Mouse (Mus musculus) myocyte (in vitro differentiated cells): ENCODE measurements around the gene Chpf2. TPM values are rescaled to one million over a fixed set of nuclear protein-coding genes. Genes with fewer than 3 reads are reported as not detected.
A peak's percentile ranks its signal among the peaks of the same experiment; 100 is the strongest.

Experiments used
- H3K27me3 ChIP-seq: one replicate; pipeline ENCODE4 v1.6.1; 2011; ENCODE audit not compliant: control insufficient read depth, insufficient read depth, insufficient read length
- H3K36me3 ChIP-seq: one replicate; pipeline ENCODE4 v1.6.1; 2011; ENCODE audit not compliant: control insufficient read depth, insufficient read depth
- H3K4me2 ChIP-seq: one replicate; pipeline ENCODE4 v1.6.1; 2011; ENCODE audit warnings: low read depth, control low read depth
- H3K4me3 ChIP-seq: one replicate; pipeline ENCODE4 v1.5.1; 2011; ENCODE audit warnings: mild to moderate bottlenecking, control low read depth, moderate library complexity
- H3K79me2 ChIP-seq: one replicate; pipeline ENCODE4 v1.6.1; 2011; ENCODE audit not compliant: control insufficient read depth, insufficient read depth
- H3ac ChIP-seq: one replicate; pipeline ENCODE4 v1.6.1; 2011; ENCODE audit not compliant: control insufficient read depth, insufficient read length
- CEBPB ChIP-seq: IDR thresholded peaks from 2 replicates; pipeline ENCODE4 v1.6.1; 2011; ENCODE audit warnings: mild to moderate bottlenecking, moderate library complexity; ENCODE audit not compliant: poor library complexity, insufficient read depth, severe bottlenecking
- E2F4 ChIP-seq: IDR thresholded peaks from one replicate; pipeline ENCODE4 v1.6.1; 2011; ENCODE audit warnings: mild to moderate bottlenecking, control low read depth, moderate library complexity; ENCODE audit not compliant: insufficient read depth
- MAX ChIP-seq: IDR thresholded peaks from one replicate; pipeline ENCODE4 v1.6.1; 2011; ENCODE audit warnings: low read depth, mild to moderate bottlenecking, control low read depth
- MYOD1 ChIP-seq, 3 experiments: IDR thresholded peaks; one replicate each; pipeline ENCODE4 v1.6.1; 2011; ENCODE audit warnings: control low read depth in 2 of 3, low read depth in 2 of 3, mild to moderate bottlenecking in 2 of 3, moderate library complexity in 1 of 3; ENCODE audit not compliant: insufficient read length in 2 of 3, control insufficient read depth in 1 of 3
- MYOG ChIP-seq, 3 experiments: IDR thresholded peaks; one replicate each; pipeline ENCODE4 v1.6.1; 2011; ENCODE audit warnings: control low read depth in 2 of 3, low read depth in 2 of 3, mild to moderate bottlenecking in 2 of 3; ENCODE audit not compliant: insufficient read length in 2 of 3, control insufficient read depth in 1 of 3, insufficient read depth in 1 of 3
- POLR2A ChIP-seq: IDR thresholded peaks from one replicate; pipeline ENCODE4 v1.6.1; 2011; ENCODE audit warnings: low read depth, mild to moderate bottlenecking, control low read depth, moderate library complexity; ENCODE audit not compliant: insufficient read length
- POLR2AphosphoS2 ChIP-seq: IDR thresholded peaks from one replicate; pipeline ENCODE4 v1.6.1; 2011; ENCODE audit warnings: low read depth, control low read depth; ENCODE audit not compliant: insufficient read length
- REST ChIP-seq: IDR thresholded peaks from one replicate; pipeline ENCODE4 v1.6.1; 2011; ENCODE audit warnings: mild to moderate bottlenecking, control low read depth, moderate library complexity; ENCODE audit not compliant: insufficient read depth, insufficient read length
- SRF ChIP-seq: IDR thresholded peaks from one replicate; pipeline ENCODE4 v1.6.1; 2011; ENCODE audit warnings: low read depth; ENCODE audit not compliant: control insufficient read depth, insufficient read length
- TCF12 ChIP-seq: IDR thresholded peaks from one replicate; pipeline ENCODE4 v1.6.1; 2011; ENCODE audit warnings: mild to moderate bottlenecking, control low read depth; ENCODE audit not compliant: poor library complexity, insufficient read depth, severe bottlenecking
- TCF3 ChIP-seq: IDR thresholded peaks from one replicate; pipeline ENCODE4 v1.6.1; 2011; ENCODE audit warnings: low read depth, control low read depth; ENCODE audit not compliant: insufficient read length
- USF1 ChIP-seq: IDR thresholded peaks from one replicate; pipeline ENCODE4 v1.6.1; 2011; ENCODE audit warnings: low read depth, mild to moderate bottlenecking, control low read depth, moderate library complexity
- polyA plus RNA-seq: library from polyadenylated mRNA; unstranded; fragments of >200 nt; fragmentation: generic; extraction: Trizol; gene quantifications from one replicate; pipeline ENCODE4 v1.2.1, GENCODE M21; 2012; ENCODE audit warnings: missing spikeins

The Chpf2 gene
- polyA plus RNA-seq, 1 experiment: 39.5 TPM

DNA sequence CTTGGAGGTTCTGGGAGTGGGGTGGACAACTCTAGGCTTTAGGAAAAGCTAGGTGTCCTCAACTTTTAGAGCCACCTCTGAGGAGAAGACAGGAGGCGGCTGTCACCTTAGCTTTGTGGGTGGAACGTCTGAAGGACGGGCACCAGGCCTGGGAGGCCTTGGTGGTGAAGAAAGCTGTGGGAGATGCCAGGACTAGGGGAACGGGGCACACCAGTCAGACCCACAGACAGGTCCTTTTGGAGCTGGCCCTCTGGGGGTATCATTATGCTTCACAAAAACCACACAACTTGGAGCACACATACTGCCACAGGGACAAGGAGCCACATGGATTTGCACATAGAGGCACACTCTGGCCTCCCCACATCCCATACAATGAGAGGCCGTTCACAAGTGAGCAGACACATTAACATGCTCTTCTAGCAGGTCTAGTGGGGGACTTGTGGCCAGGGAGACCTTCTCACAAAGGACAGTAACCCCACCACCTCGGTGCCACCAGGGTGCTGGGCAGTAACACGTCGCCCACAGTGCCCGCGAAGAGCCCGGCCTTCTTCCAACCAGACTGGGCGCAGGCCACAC lies 17.6 kb downstream of the Chpf2 start:
- H3ac ChIP-seq: peak overlapping the region; percentile 80
- H3K36me3 ChIP-seq: no peaks in the 10 kb centered on the region
- H3K79me2 ChIP-seq: peaks cover 7% of the 10 kb centered on the region
- TF ChIP-seq MYOG (IDR thresholded peaks at IDR 0.05; ENCODE audit: control insufficient read depth in 1 of 3, insufficient read depth in 1 of 3, insufficient read length in 2 of 3, low read depth in 2 of 3) (no peak), POLR2AphosphoS2 (peak; percentile 41)
- H3K27me3 ChIP-seq: no peaks in the 10 kb centered on the region
- H3K4me2 ChIP-seq: peak overlapping the region; percentile 83
- peak overlapping the region; percentile 37 for H3K4me3 ChIP-seq

DNA sequence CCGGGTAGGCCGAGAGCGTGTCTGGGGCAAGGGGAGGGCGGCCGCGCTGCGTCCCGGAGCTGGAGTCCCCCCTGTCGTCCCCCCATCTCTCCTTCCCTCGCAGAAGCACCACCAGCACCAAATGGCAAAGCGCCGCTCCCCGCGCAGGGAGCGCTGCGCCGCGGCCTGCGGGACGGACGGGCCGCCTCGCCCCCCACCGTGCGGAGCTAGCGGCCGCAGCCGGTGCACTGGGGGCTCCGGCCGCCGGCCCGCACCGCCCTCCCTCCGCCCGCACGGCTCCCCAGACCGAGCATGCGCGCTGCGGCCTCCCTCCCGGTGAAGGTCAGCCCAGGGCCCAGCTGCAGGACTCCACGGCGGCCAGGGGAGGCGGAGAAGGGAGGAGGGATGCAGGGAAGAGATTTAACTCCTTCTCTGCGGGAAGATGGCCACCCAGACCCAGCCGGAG lies 18.1 kb downstream of the Chpf2 start:
- Histone ChIP-seq H3K36me3 (no peaks in the 10 kb centered on the region), H3K4me2 (peak overlapping the region; percentile 83), H3K79me2 (peaks cover 1% of the 10 kb centered on the region), H3K4me3 (peak overlapping the region; percentile 37), H3K27me3 (no peaks in the 10 kb centered on the region), H3ac (peak overlapping the region; percentile 80)
- no peak for TF ChIP-seq MAX
- TF ChIP-seq POLR2AphosphoS2: peak; percentile 57
- TF ChIP-seq MYOG (IDR thresholded peaks at IDR 0.05; ENCODE audit: control insufficient read depth in 1 of 3, insufficient read depth in 1 of 3, insufficient read length in 2 of 3, low read depth in 2 of 3): peak in 1 of 3 experiments; percentile 21
- TF ChIP-seq USF1: no peak
- no peak for TF ChIP-seq SRF
- no peak for TF ChIP-seq E2F4
- peak; percentile 67 for TF ChIP-seq POLR2A
- TF ChIP-seq MYOD1 (IDR thresholded peaks at IDR 0.05; ENCODE audit: control insufficient read depth in 1 of 3, insufficient read length in 2 of 3, low read depth in 2 of 3): peak in 1 of 3 experiments; percentile 39
- TF ChIP-seq TCF12: no peak

DNA sequence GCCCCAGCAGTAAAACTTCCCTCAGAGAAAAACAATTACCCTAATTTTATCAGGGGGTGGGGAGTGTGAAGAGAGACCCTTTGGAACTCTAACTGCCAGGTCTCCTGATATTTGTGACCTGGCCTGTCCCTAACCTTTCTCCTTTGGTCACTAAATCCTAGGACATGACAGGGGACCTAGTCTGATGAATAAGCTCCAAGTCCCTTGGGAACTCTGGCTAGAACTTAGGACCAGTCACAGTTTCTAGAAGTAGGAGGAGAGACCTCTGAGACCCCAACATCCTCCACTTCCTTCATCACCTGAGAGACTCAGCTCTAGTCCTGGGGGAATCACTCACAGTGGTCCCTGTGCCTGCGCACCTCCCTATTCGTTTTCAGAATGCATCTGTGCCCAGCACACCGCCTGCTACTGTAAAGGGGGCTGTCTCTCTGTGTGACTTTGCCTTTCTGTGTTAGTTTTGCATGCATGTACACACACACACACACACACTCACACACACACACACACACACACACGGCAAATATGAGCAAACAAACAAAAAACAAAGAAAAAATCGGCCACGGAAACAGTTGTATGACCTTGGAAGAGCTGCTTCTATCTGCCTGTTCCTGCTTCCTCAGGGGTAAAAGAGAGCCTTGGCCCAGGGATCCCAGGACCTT lies 18.9 kb downstream of the Chpf2 start:
- H3K36me3 ChIP-seq: no peaks in the 10 kb centered on the region

DNA sequence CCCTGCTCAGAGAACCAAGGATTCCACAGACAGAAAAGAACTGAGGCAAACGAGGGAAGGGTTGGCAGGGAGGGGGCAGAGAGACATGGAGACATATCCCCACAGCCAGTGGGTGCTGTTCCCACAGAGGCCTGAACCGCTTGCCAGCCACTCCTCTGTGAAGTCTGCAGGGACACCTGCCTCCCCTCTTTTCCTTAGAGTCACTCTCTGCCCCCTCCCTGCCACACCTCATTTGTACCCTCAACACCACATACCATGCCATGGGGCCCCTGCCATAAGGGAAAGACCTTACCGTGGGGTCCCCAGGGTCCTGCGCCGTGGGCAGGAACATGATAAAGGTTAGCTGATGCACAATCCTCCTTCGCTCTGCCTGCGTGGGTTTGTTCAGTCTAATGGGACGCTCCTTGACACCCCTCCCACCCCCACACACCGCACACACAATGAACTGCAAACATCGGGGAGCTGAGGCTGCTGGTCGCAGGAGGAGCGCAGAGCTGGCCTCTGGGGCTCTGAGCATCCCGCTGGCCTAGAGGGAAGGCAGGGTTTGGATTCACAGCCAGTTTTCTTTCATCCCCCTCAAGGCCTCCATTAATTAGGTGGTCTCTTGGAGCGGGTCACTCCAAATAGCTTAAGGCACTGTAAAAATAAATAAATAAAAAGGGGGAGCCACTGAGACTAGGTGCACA lies 19.6 kb downstream of the Chpf2 start:
- Histone ChIP-seq H3K27me3 (no peaks in the 10 kb centered on the region), H3K36me3 (no peaks in the 10 kb centered on the region), H3K79me2 (no peaks in the 10 kb centered on the region), H3K4me3 (peak overlapping the region; percentile 37), H3K4me2 (peak overlapping the region; percentile 83), H3ac (no peak overlapping the region)
- TF ChIP-seq MYOD1 (IDR thresholded peaks at IDR 0.05; ENCODE audit: control insufficient read depth in 1 of 3, insufficient read length in 2 of 3, low read depth in 2 of 3): peak in 1 of 3 experiments; percentile 4
- TF ChIP-seq REST: no peak

More for the DNA sequence above, 18.9 kb downstream of the Chpf2 start:
- peak overlapping the region; percentile 83 for H3K4me2 ChIP-seq
- peak overlapping the region; percentile 80 for H3ac ChIP-seq
- no peaks in the 10 kb centered on the region for H3K79me2 ChIP-seq
- H3K27me3 ChIP-seq: no peaks in the 10 kb centered on the region
- H3K4me3 ChIP-seq: peak overlapping the region; percentile 37
- TF ChIP-seq REST (no peak), MAX (no peak), E2F4 (no peak), TCF3 (no peak), SRF (no peak), MYOG (IDR thresholded peaks at IDR 0.05; ENCODE audit: control insufficient read depth in 1 of 3, insufficient read depth in 1 of 3, insufficient read length in 2 of 3, low read depth in 2 of 3) (no peak), CEBPB (no peak), POLR2AphosphoS2 (no peak), TCF12 (no peak), MYOD1 (IDR thresholded peaks at IDR 0.05; ENCODE audit: control insufficient read depth in 1 of 3, insufficient read length in 2 of 3, low read depth in 2 of 3) (no peak), POLR2A (no peak), USF1 (no peak)

DNA sequence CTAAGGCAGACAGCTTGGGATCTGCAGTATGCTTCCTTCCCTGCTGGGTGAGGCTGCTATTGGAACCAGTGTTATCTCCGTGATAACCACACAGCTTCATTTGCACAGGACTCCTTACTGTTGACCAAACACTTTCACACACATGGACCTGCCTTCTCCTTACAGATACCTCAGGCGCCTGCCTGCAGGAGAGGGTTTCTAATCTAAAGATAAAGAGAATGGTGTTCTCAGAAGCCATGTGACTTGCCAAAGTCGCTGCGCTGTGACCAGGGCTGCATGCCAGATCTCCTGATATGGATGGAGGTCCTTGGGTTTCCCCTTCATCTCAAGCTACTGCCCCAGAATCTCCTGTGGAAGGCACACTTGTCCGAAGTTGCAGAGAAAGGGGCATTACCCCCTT lies 22.8 kb downstream of the Chpf2 start:
- no peak overlapping the region for H3K4me3 ChIP-seq
- no peaks in the 10 kb centered on the region for H3K79me2 ChIP-seq
- no peak overlapping the region for H3K4me2 ChIP-seq
- H3K36me3 ChIP-seq: no peaks in the 10 kb centered on the region
- no peaks in the 10 kb centered on the region for H3K27me3 ChIP-seq
- TF ChIP-seq CEBPB (no peak), USF1 (no peak), TCF12 (no peak), MYOD1 (IDR thresholded peaks at IDR 0.05; ENCODE audit: control insufficient read depth in 1 of 3, insufficient read length in 2 of 3, low read depth in 2 of 3) (no peak), SRF (no peak), TCF3 (no peak), MAX (no peak), REST (no peak), POLR2AphosphoS2 (no peak), MYOG (IDR thresholded peaks at IDR 0.05; ENCODE audit: control insufficient read depth in 1 of 3, insufficient read depth in 1 of 3, insufficient read length in 2 of 3, low read depth in 2 of 3) (no peak), POLR2A (no peak), E2F4 (no peak)
- H3ac ChIP-seq: no peak overlapping the region
